8 mouse cellular contexts compared by ENCODE assay signal in the genomic region with DNA sequence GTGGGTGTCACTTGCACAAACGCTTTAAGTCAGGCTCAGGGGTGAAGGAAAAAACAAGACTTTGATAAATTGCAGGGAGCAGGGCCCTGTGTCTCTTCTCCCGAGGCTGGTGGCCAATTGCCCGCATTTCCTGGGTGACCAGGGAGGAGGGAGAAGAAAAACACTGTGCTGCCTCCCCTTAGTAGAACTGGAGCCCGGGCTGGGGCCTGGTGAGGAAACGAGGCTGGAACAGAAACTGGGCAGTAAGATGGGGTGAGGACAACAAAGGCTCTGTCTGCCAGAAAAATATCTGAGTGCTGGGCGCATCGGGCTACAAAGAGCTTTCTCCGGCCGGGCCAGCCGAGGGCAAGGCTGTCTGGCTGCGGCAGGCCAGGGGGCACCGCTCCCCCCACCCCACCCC. TPM values are rescaled to one million over a fixed set of nuclear protein-coding genes. Genes with fewer than 3 reads are reported as not detected.
DNase-seq lines count a peak whose midpoint lies in the region; ATAC-seq and TF ChIP-seq lines count a peak whose summit lies in the region.

No protein-coding gene starts in this region.

- intact Hi-C loops in left cerebral cortex, adult 2 months (cut with DNase I), result loop anchor here (10.0 kb wide), 1 partner anchor 781 kb away; a partner anchor contains a TSS
- intact Hi-C loops in left cerebral cortex, postnatal 25 days (cut with DNase I), result loop anchor here (5.0 kb wide), 2 partner anchors 47 to 62 kb away; no protein-coding TSS in a partner anchor

- WGBS in forebrain, embryonic 12.5 days, result 3% methylated on average over 12 of the region's 12 CpGs
- under 1% methylated on average over 12 of the region's 12 CpGs for WGBS in hindbrain, embryonic 11.5 days
- WGBS in liver, postnatal 0 days (ENCODE audit: insufficient replicate concordance), result 3% methylated on average over 10 of the region's 12 CpGs
- WGBS in neural tube, embryonic 14.5 days, result 0% methylated on average over 11 of the region's 12 CpGs

- H3K4me3 ChIP-seq in left cerebral cortex, adult 2 months, result peak overlapping the region; percentile 43
- H3K4me3 ChIP-seq in forebrain, embryonic 12.5 days (replicated peaks), result peak overlapping the region; percentile 38
- peak overlapping the region; percentile 21; the same call in 1 of the 2 replicates for H3K4me3 ChIP-seq in hindbrain, embryonic 11.5 days (ENCODE audit: low read depth, low read length)
- peak overlapping the region; percentile 67 for H3K4me3 ChIP-seq in liver, postnatal 0 days (ENCODE audit: low read depth, low read length)
- H3K4me3 ChIP-seq in neural tube, embryonic 14.5 days (ENCODE audit: low read depth, low read length), result peak overlapping the region; percentile 35

- no peaks in the 10 kb centered on the region for H3K36me3 ChIP-seq in forebrain, embryonic 12.5 days (replicated peaks)
- H3K36me3 ChIP-seq in hindbrain, embryonic 11.5 days (ENCODE audit: control insufficient read depth, insufficient read depth, low read length), result no peaks in the 10 kb centered on the region
- H3K36me3 ChIP-seq in liver, postnatal 0 days (replicated peaks; ENCODE audit: insufficient read depth, low read length), result no peaks in the 10 kb centered on the region
- H3K36me3 ChIP-seq in neural tube, embryonic 14.5 days (ENCODE audit: control insufficient read depth, insufficient read depth, low read length), result no peaks in the 10 kb centered on the region

- DNase-seq in left cerebral cortex, adult 2 months (ENCODE audit: extremely low spot score in 1 of 2, low spot score in 2 of 2), result peak in 1 of 2 experiments; percentile 63
- no peak for DNase-seq in left cerebral cortex, postnatal 25 days (ENCODE audit: low spot score in 2 of 2)
- peak; percentile 68 for DNase-seq in hindbrain, embryonic 11.5 days (ENCODE audit: low spot score)
- DNase-seq in liver, postnatal 0 days, result no peak
- no peak for DNase-seq in c-Kit-positive CD71-positive TER-119-positive erythroid progenitor cells, embryonic 14.5 days (ENCODE audit: low spot score)

- TF ChIP-seq CTCF in left cerebral cortex, adult 2 months (IDR thresholded peaks at IDR 0.05), result no peak
- TF ChIP-seq CTCF in liver, postnatal 0 days (IDR thresholded peaks at IDR 0.05; ENCODE audit: low read depth), result no peak

- H3K9me3 ChIP-seq in forebrain, embryonic 12.5 days, result no peaks in the 10 kb centered on the region
- no peaks in the 10 kb centered on the region for H3K9me3 ChIP-seq in hindbrain, embryonic 11.5 days (ENCODE audit: control insufficient read depth, low read length)
- no peaks in the 10 kb centered on the region for H3K9me3 ChIP-seq in liver, postnatal 0 days (ENCODE audit: low read length)
- H3K9me3 ChIP-seq in neural tube, embryonic 14.5 days (ENCODE audit: control insufficient read depth, low read length), result no peaks in the 10 kb centered on the region

- peaks cover 55% of the 10 kb centered on the region for H3K4me1 ChIP-seq in forebrain, embryonic 12.5 days
- peaks cover 17% of the 10 kb centered on the region for H3K4me1 ChIP-seq in hindbrain, embryonic 11.5 days (replicated peaks; ENCODE audit: control insufficient read depth, insufficient read depth, low read length)
- H3K4me1 ChIP-seq in liver, postnatal 0 days (ENCODE audit: insufficient read depth), result peaks cover 39% of the 10 kb centered on the region
- peaks cover 16% of the 10 kb centered on the region; the same call in 1 of the 2 replicates for H3K4me1 ChIP-seq in neural tube, embryonic 14.5 days (ENCODE audit: control insufficient read depth, insufficient read depth, low read length)

- no peaks in the 10 kb centered on the region for H3K27me3 ChIP-seq in forebrain, embryonic 12.5 days
- no peaks in the 10 kb centered on the region for H3K27me3 ChIP-seq in hindbrain, embryonic 11.5 days (ENCODE audit: control insufficient read depth, insufficient read depth, low read length)
- no peaks in the 10 kb centered on the region for H3K27me3 ChIP-seq in liver, postnatal 0 days (ENCODE audit: insufficient read depth, low read length)
- H3K27me3 ChIP-seq in neural tube, embryonic 14.5 days (ENCODE audit: control insufficient read depth, insufficient read depth, low read length), result no peaks in the 10 kb centered on the region

- ATAC-seq in activated CD4-positive, CD25-positive, alpha-beta regulatory T cell, adult 4 months, result peak; percentile 27
- ATAC-seq in forebrain, embryonic 12.5 days (ENCODE audit: low FRiP score), result peak; percentile 52; the same call in 1 of the 2 replicates
- peak; percentile 71 for ATAC-seq in hindbrain, embryonic 11.5 days (ENCODE audit: low FRiP score)
- peak; percentile 65 for ATAC-seq in liver, postnatal 0 days
- ATAC-seq in neural tube, embryonic 14.5 days (ENCODE audit: low read depth), result peak; percentile 58

- H3K4me2 ChIP-seq in forebrain, embryonic 12.5 days, result peak overlapping the region; percentile 61
- peak overlapping the region; percentile 47 for H3K4me2 ChIP-seq in hindbrain, embryonic 11.5 days (replicated peaks; ENCODE audit: low read depth, low read length)
- H3K4me2 ChIP-seq in liver, postnatal 0 days (ENCODE audit: low read depth, low read length), result peak overlapping the region; percentile 92
- peak overlapping the region; percentile 67 for H3K4me2 ChIP-seq in neural tube, embryonic 14.5 days (ENCODE audit: low read depth, low read length)

- H3K27ac ChIP-seq in left cerebral cortex, adult 2 months, result peak overlapping the region; percentile 99
- peak overlapping the region; percentile 99 for H3K27ac ChIP-seq in forebrain, embryonic 12.5 days
- peak overlapping the region; percentile 99 for H3K27ac ChIP-seq in hindbrain, embryonic 11.5 days (ENCODE audit: low read depth, low read length)
- H3K27ac ChIP-seq in liver, postnatal 0 days (ENCODE audit: low read depth), result peak overlapping the region; percentile 97
- peak overlapping the region; percentile 96 for H3K27ac ChIP-seq in neural tube, embryonic 14.5 days (ENCODE audit: low read depth, low read length)

- TF ChIP-seq EP300 in liver, postnatal 0 days (IDR thresholded peaks at IDR 0.05; ENCODE audit: low read depth), result no peak

- peak overlapping the region; percentile 60 for H3K9ac ChIP-seq in forebrain, embryonic 12.5 days
- H3K9ac ChIP-seq in hindbrain, embryonic 11.5 days (ENCODE audit: low read depth, low read length), result peak overlapping the region; percentile 42
- peak overlapping the region; percentile 82 for H3K9ac ChIP-seq in liver, postnatal 0 days (replicated peaks)
- peak overlapping the region; percentile 67 for H3K9ac ChIP-seq in neural tube, embryonic 14.5 days (replicated peaks; ENCODE audit: low read depth, low read length)

RNA-seq across cellular contexts. Expression of a gene that starts 7.9 kb away (rescaled TPM):
- not detected for total RNA-seq in left cerebral cortex, adult 2 months (2021)
- not detected for total RNA-seq in left cerebral cortex, postnatal 25 days (2021)
- not detected for polyA plus RNA-seq in activated CD4-positive, CD25-positive, alpha-beta regulatory T cell, adult 4 months (2017; shearing (Covaris generic))
- not detected in 2 replicates for polyA plus RNA-seq in forebrain, embryonic 12.5 days (2016; fragmentation: Nextera tagmentation; extraction: Ambion mirVana)
- polyA plus RNA-seq in hindbrain, embryonic 11.5 days (2014; fragmentation: Nextera tagmentation; extraction: Ambion mirVana), result 0.15 TPM in 1 of 2 replicates, not detected in the other
- polyA plus RNA-seq in liver, postnatal 0 days (2015; fragmentation: Nextera tagmentation; extraction: Ambion mirVana), result not detected in 2 replicates
- polyA plus RNA-seq in neural tube, embryonic 14.5 days (2014; fragmentation: Nextera tagmentation; extraction: Ambion mirVana), result not detected in 2 replicates

RNA-seq across cellular contexts. Expression of a gene that starts 8.0 kb away (rescaled TPM):
- total RNA-seq in left cerebral cortex, adult 2 months (2021), result not detected
- total RNA-seq in left cerebral cortex, postnatal 25 days (2021), result not detected
- 1 to 10 TPM in 1 of 2 experiments, under 1 TPM in 1; 0.38 to 3.9 TPM for polyA plus RNA-seq in activated CD4-positive, CD25-positive, alpha-beta regulatory T cell, adult 4 months (2017; shearing (Covaris generic))
- polyA plus RNA-seq in forebrain, embryonic 12.5 days (2016; fragmentation: Nextera tagmentation; extraction: Ambion mirVana), result not detected in 2 replicates
- polyA plus RNA-seq in hindbrain, embryonic 11.5 days (2014; fragmentation: Nextera tagmentation; extraction: Ambion mirVana), result not detected in 2 replicates
- polyA plus RNA-seq in liver, postnatal 0 days (2015; fragmentation: Nextera tagmentation; extraction: Ambion mirVana), result not detected in 2 replicates
- not detected in 2 replicates for polyA plus RNA-seq in neural tube, embryonic 14.5 days (2014; fragmentation: Nextera tagmentation; extraction: Ambion mirVana)
